Mouse (Mus musculus): ENCODE results near the gene Rhog. TPM values are rescaled to one million over a fixed set of nuclear protein-coding genes. Genes with fewer than 3 reads are reported as not detected.

Gene Rhog
- polyA plus RNA-seq, 1 experiment from 2014 or later, result 35.3 TPM

GRCm38 (mm10) chr7:102259716-102260479, 4.0 kb upstream of the Rhog start:
- Histone ChIP-seq H3K9ac (ENCODE audit: low read depth, low read length) (no peak overlapping the region), H3K4me1 (replicated peaks; ENCODE audit: control insufficient read depth, insufficient read depth, low read length) (no peaks in the 10 kb centered on the region), H3K27ac (ENCODE audit: low read depth, low read length) (no peak overlapping the region), H3K9me3 (ENCODE audit: control insufficient read depth, low read length) (no peaks in the 10 kb centered on the region), H3K4me2 (replicated peaks; ENCODE audit: low read depth, low read length) (no peak overlapping the region), H3K27me3 (ENCODE audit: control insufficient read depth, insufficient read depth, low read length) (no peaks in the 10 kb centered on the region), H3K4me3 (ENCODE audit: low read depth, low read length) (no peak overlapping the region), H3K36me3 (ENCODE audit: control insufficient read depth, insufficient read depth, low read length) (no peaks in the 10 kb centered on the region)
- DNase-seq (ENCODE audit: low spot score) (no peak), ATAC-seq (ENCODE audit: low FRiP score) (no peak)
- WGBS, result 88% methylated on average over 10 of the region's 10 CpGs

GRCm38 (mm10) chr7:102258753-102259152, 2.9 kb upstream of the Rhog start:
- H3K4me3 ChIP-seq (ENCODE audit: low read depth, low read length), result no peak overlapping the region
- H3K27me3 ChIP-seq (ENCODE audit: control insufficient read depth, insufficient read depth, low read length), result no peaks in the 10 kb centered on the region
- no peak overlapping the region for H3K27ac ChIP-seq (ENCODE audit: low read depth, low read length)
- ATAC-seq (ENCODE audit: low FRiP score) (no peak), DNase-seq (ENCODE audit: low spot score) (no peak)
- no peak overlapping the region for H3K4me2 ChIP-seq (replicated peaks; ENCODE audit: low read depth, low read length)
- H3K4me1 ChIP-seq (replicated peaks; ENCODE audit: control insufficient read depth, insufficient read depth, low read length), result no peaks in the 10 kb centered on the region
- 79% methylated on average over 3 of the region's 3 CpGs for WGBS
- no peak overlapping the region for H3K9ac ChIP-seq (ENCODE audit: low read depth, low read length)
- H3K36me3 ChIP-seq (ENCODE audit: control insufficient read depth, insufficient read depth, low read length), result no peaks in the 10 kb centered on the region
- no peaks in the 10 kb centered on the region for H3K9me3 ChIP-seq (ENCODE audit: control insufficient read depth, low read length)

DNA sequence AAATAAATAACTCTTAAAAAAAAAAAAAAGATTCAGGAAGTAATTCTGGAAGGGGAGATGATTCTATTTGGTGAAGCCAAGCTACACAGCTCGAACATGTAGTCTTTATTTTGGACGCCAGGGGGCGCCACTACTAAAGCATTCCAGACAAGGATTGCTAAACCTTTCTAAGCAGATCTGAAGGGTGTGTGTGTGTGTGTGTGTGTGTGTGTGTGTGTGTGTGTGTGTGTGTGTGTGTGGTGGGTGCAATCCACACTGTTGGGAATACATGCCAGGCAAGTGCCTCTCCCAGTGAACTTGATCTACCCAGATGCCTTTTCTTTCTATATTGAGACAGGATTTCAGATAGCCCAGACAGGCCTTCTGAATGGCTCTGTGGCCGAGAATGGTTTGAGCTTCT, 2.3 kb upstream of the Rhog start:
- H3K27me3 ChIP-seq (ENCODE audit: control insufficient read depth, insufficient read depth, low read length), result no peaks in the 10 kb centered on the region
- H3K4me1 ChIP-seq (replicated peaks; ENCODE audit: control insufficient read depth, insufficient read depth, low read length), result no peaks in the 10 kb centered on the region
- H3K4me2 ChIP-seq (replicated peaks; ENCODE audit: low read depth, low read length), result no peak overlapping the region
- DNase-seq (ENCODE audit: low spot score) (peak; percentile 87), ATAC-seq (ENCODE audit: low FRiP score) (peak; percentile 78)
- H3K4me3 ChIP-seq (ENCODE audit: low read depth, low read length), result no peak overlapping the region
- H3K9ac ChIP-seq (ENCODE audit: low read depth, low read length), result no peak overlapping the region
- no peak overlapping the region for H3K27ac ChIP-seq (ENCODE audit: low read depth, low read length)
- whole genome bisulfite sequencing, result 23% methylated on average over 4 of the region's 4 CpGs
- no peaks in the 10 kb centered on the region for H3K9me3 ChIP-seq (ENCODE audit: control insufficient read depth, low read length)
- H3K36me3 ChIP-seq (ENCODE audit: control insufficient read depth, insufficient read depth, low read length), result no peaks in the 10 kb centered on the region

GRCm38 (mm10) chr7:102256636-102257035, 782 bp upstream of the Rhog start:
- H3K27ac ChIP-seq (ENCODE audit: low read depth, low read length), result no peak overlapping the region
- 84% methylated on average over 3 of the region's 3 CpGs for WGBS
- H3K9me3 ChIP-seq (ENCODE audit: control insufficient read depth, low read length), result no peaks in the 10 kb centered on the region
- no peak overlapping the region for H3K9ac ChIP-seq (ENCODE audit: low read depth, low read length)
- H3K27me3 ChIP-seq (ENCODE audit: control insufficient read depth, insufficient read depth, low read length), result no peaks in the 10 kb centered on the region
- ATAC-seq (ENCODE audit: low FRiP score) (no peak), DNase-seq (ENCODE audit: low spot score) (no peak)
- H3K4me1 ChIP-seq (replicated peaks; ENCODE audit: control insufficient read depth, insufficient read depth, low read length), result no peaks in the 10 kb centered on the region
- H3K36me3 ChIP-seq (ENCODE audit: control insufficient read depth, insufficient read depth, low read length), result no peaks in the 10 kb centered on the region
- no peak overlapping the region for H3K4me2 ChIP-seq (replicated peaks; ENCODE audit: low read depth, low read length)
- H3K4me3 ChIP-seq (ENCODE audit: low read depth, low read length), result no peak overlapping the region

DNA sequence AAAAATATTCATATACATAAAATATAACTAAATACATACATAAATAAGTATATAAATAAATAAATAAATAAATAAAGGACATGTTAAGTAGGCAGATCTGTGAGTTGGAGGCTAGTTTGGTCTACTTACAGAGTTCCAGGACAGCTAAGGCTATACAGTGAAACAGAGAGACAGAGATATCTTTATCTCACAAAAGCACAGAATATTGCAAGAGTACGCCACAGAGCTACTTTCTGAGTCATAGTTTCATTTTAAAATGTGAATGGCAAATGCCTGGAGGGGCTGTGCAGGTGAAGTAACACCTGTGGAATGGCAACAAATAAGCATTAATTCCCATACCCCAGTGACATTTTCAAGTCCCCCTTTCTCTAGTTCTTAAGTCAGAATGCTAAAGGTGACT, 2.2 kb downstream of the Rhog start:
- no peaks in the 10 kb centered on the region for H3K36me3 ChIP-seq (ENCODE audit: control insufficient read depth, insufficient read depth, low read length)
- no peak overlapping the region for H3K27ac ChIP-seq (ENCODE audit: low read depth, low read length)
- DNase-seq (ENCODE audit: low spot score), result no peak
- H3K9me3 ChIP-seq (ENCODE audit: control insufficient read depth, low read length), result no peaks in the 10 kb centered on the region
- no peak overlapping the region for H3K4me3 ChIP-seq (ENCODE audit: low read depth, low read length)
- H3K27me3 ChIP-seq (ENCODE audit: control insufficient read depth, insufficient read depth, low read length), result no peaks in the 10 kb centered on the region
- no peak overlapping the region for H3K4me2 ChIP-seq (replicated peaks; ENCODE audit: low read depth, low read length)
- H3K4me1 ChIP-seq (replicated peaks; ENCODE audit: control insufficient read depth, insufficient read depth, low read length), result peaks cover under 1% of the 10 kb centered on the region; the same call in 1 of the 2 replicates
- no peak for ATAC-seq (ENCODE audit: low FRiP score)
- H3K9ac ChIP-seq (ENCODE audit: low read depth, low read length), result no peak overlapping the region
- WGBS, result 86% methylated on average over 1 of the region's 1 CpGs

DNA sequence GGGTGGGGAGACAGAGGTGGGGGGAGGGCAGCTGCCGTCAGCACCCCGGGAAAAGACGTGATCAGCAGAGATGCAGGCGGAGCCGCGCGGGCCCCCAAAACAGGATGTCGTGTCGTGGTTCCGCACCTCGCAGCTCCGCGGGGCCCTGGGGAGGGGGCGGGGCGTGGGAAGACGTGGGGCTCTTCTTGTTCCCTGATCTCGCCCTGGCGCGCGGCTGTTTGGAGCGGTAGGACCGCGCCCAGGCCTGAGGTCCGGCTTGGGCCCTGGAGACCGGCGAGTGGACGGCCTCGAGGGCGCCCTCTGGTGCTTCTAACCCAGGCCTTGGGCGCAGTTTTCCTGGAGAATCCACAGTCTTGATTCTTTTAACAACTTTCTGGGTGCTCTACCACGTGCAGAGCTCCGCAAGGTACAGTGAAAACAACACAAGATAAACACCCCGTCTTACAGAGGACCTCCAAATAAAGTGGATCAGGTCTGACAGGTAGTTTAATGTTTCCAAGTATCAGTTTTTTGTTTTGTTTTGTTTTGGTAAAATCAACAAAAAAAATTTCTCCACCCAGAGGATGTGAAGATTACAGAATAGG, 5.1 kb downstream of the Rhog start:
- Histone ChIP-seq H3K27me3 (ENCODE audit: control insufficient read depth, insufficient read depth, low read length) (no peaks in the 10 kb centered on the region), H3K4me3 (ENCODE audit: low read depth, low read length) (peak overlapping the region; percentile 67)
- WGBS, result under 1% methylated on average over 27 of the region's 33 CpGs

GRCm38 (mm10) chr7:102249896-102250630, 5.8 kb downstream of the Rhog start:
- WGBS, result under 1% methylated on average over 20 of the region's 49 CpGs
- H3K4me2 ChIP-seq (replicated peaks; ENCODE audit: low read depth, low read length), result peak overlapping the region; percentile 85
- peak overlapping the region; percentile 87 for H3K27ac ChIP-seq (ENCODE audit: low read depth, low read length)
- H3K36me3 ChIP-seq (ENCODE audit: control insufficient read depth, insufficient read depth, low read length), result no peaks in the 10 kb centered on the region
- H3K4me3 ChIP-seq (ENCODE audit: low read depth, low read length), result peak overlapping the region; percentile 67
- peaks cover 7% of the 10 kb centered on the region for H3K4me1 ChIP-seq (replicated peaks; ENCODE audit: control insufficient read depth, insufficient read depth, low read length)
- peak overlapping the region; percentile 93 for H3K9ac ChIP-seq (ENCODE audit: low read depth, low read length)
- no peaks in the 10 kb centered on the region for H3K27me3 ChIP-seq (ENCODE audit: control insufficient read depth, insufficient read depth, low read length)
- ATAC-seq (ENCODE audit: low FRiP score) (peak; percentile 85), DNase-seq (ENCODE audit: low spot score) (peak; percentile 78)
- H3K9me3 ChIP-seq (ENCODE audit: control insufficient read depth, low read length), result no peaks in the 10 kb centered on the region

More for the DNA sequence above, 5.1 kb downstream of the Rhog start:
- Histone ChIP-seq H3K9ac (ENCODE audit: low read depth, low read length) (peak overlapping the region; percentile 93), H3K27ac (ENCODE audit: low read depth, low read length) (peak overlapping the region; percentile 87), H3K4me2 (replicated peaks; ENCODE audit: low read depth, low read length) (peak overlapping the region; percentile 85), H3K9me3 (ENCODE audit: control insufficient read depth, low read length) (no peaks in the 10 kb centered on the region), H3K36me3 (ENCODE audit: control insufficient read depth, insufficient read depth, low read length) (no peaks in the 10 kb centered on the region), H3K4me1 (replicated peaks; ENCODE audit: control insufficient read depth, insufficient read depth, low read length) (peaks cover 6% of the 10 kb centered on the region)
- ATAC-seq (ENCODE audit: low FRiP score) (peak; percentile 76), DNase-seq (ENCODE audit: low spot score) (peak; percentile 91)

DNA sequence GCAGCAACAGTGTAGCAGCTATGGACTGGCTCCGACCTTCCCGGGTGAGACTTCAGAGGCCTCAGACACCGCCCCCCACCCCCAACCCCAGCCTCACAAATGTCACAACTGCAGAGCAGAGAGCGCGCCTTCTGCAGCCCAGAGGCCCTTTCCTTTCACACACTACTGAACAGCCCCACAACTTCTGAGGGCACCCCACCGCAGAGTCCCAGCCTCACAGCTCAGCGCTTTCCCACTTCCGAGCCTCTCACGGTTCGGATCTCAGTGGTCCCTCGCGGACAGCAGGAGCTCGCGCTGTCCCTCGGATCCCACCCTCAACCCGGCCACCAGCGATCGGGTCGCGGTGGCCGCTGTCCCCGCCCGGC, 6.3 kb downstream of the Rhog start:
- Histone ChIP-seq H3K9ac (ENCODE audit: low read depth, low read length) (peak overlapping the region; percentile 93), H3K4me1 (replicated peaks; ENCODE audit: control insufficient read depth, insufficient read depth, low read length) (peaks cover 7% of the 10 kb centered on the region), H3K4me3 (ENCODE audit: low read depth, low read length) (peak overlapping the region; percentile 67), H3K4me2 (replicated peaks; ENCODE audit: low read depth, low read length) (peak overlapping the region; percentile 85), H3K9me3 (ENCODE audit: control insufficient read depth, low read length) (no peaks in the 10 kb centered on the region), H3K27ac (ENCODE audit: low read depth, low read length) (peak overlapping the region; percentile 87), H3K27me3 (ENCODE audit: control insufficient read depth, insufficient read depth, low read length) (no peaks in the 10 kb centered on the region), H3K36me3 (ENCODE audit: control insufficient read depth, insufficient read depth, low read length) (no peaks in the 10 kb centered on the region)
- ATAC-seq (ENCODE audit: low FRiP score) (peak; percentile 64), DNase-seq (ENCODE audit: low spot score) (peak; percentile 71)
- WGBS, result 0% methylated on average over 21 of the region's 23 CpGs

Measured in hindbrain, embryonic 11.5 days (tissue).